Mouse (Mus musculus) MN1 (cell line): Measurements from ENCODE around the gene Ccdc82.
A peak's percentile ranks its signal among the peaks of the same experiment; 100 is the strongest.

Experiments used
- DNase-seq: peaks from one replicate; pipeline ENCODE4 v3.0.0-alpha.2; 2016; ENCODE audit warnings: low spot score

Gene Ccdc82

DNA sequence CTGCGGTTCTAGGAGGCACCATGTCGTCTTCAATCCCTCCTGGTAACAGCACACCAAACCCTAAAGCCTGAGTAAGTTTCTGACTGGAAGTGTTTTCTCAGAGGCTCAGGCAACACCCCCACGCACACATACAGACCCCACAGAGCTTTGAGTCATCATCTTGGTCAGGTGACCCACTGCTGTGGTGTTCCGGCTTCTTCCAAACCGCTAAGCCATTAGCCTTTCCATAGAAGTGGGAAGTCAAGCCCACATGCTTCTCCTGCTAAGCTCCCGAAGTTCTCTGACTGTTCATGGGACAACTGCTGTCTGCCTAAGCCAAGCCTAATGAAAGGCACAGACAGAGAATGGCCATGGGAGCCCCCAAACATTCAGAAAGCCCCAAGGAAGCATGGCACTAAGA, 52.4 kb downstream of the Ccdc82 start:
- DNase-seq = no peak

DNA sequence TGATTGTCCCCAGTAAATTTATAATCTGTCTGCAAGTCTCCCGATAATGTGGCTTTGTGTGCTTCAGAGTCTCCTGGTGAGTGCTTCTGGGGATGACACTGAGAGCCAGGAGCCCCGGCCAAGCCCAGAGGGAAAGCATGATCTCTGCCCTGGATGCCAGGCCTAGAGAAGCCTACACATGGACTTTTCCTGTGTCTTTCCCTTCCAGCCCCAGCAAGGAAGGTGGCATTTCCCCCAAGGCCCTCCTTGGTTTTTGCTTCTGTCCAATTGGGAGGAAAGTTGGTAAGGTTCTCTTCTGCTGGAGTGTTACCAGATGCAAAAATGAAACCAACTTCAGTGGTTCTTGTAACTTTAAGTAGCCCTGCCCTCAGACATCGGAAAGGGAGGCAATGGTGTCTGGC, 53.3 kb downstream of the Ccdc82 start:
- peak; percentile 5 for DNase-seq

DNA sequence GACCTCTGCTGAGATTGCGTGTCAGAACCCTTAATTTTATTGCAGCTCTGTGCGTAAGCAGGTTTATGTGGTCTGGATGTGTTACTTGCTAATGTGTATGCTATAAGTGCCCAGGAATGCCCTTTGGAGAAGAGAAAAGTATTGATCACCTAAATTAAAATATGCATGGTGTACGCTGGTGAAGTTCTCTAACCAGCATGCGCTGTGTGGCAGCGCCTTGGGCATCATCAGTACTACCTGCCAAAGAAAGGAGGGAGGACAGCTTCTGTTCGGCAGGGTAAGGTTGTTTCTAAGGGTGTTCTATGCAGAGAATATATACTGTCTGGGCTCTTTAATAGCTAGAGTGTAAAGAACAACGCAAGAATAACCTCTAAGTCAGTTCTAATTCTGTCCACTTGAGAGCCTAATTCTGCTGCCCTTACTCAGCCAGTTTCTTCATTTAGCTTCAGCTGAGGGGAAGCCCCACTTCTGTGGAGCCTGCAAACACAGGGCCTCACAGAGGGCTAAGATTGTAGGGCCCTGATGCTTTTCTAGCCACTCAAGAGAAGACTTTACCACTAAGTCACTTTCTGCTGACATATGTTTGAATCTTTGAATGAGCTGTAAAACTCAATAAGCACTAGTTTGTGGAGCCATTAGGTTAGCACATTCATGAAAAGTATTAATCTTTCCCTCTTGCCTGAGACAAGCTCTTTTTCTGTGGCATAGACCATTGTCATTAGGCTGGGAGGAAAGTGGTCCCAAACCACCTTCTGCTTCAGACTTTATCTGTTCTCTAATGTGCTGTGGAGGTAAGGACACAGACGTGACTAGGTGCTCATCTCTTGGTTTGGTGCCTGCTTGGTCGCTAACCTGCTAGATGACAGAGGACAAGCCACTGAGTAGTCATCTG, 54.4 kb downstream of the Ccdc82 start:
- no peak for DNase-seq

- no peak for DNase-seq
These were observed 55.5 kb downstream of the Ccdc82 start for GRCm38 (mm10) chr9:13302183-13302825.

DNA sequence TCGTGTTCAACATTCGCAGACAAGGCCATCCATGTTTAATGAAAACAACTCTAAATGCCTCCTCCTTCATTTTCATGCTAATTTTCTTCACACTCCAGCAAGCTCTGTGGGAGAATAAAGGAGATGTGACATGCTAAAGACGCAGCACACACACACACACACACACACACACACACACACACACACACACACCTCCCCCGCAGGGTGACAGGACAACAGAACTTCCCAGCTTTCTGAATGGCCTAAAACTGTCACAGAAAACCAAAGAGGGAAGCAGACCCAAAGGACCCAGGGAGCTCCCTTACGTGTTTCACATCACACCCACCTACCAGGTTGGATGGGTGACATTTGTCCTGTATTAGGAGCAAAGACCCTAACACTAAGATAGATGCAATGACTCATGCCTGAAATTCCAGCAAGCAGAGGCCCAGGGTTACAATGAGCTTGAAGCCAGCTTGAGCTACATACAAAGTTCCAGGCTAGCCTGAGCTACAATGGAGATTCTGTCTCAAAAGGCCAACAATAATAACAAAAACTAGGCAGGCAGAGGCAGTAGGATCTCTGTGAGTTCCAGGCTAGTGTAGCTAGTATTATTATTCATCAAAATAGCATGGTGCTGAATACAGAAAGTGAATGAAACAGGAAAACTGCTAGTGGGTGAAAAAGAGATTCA, 56.5 kb downstream of the Ccdc82 start:
- DNase-seq = no peak

GRCm38 (mm10) chr9:13303976-13304375, 57.2 kb downstream of the Ccdc82 start:
- no peak for DNase-seq

DNA sequence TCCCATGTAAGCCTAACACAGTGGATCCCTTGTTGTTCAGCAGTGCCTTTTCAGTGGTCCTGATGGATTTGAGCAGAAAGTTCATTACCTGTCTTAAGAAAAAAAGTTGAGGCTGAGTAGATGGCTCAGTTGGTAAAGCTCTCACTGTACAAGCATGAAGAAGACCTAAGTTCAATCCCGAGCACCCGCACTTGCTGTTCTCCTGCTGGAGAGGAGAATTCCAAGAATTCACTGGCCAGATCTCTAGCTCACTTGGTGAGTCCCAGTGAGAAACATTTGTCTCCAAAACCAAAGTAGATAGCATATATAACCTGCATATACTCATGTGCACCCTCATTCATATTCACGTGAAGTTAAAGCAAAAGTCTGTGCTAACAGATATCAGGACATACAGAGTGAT, 59.7 kb downstream of the Ccdc82 start:
- no peak for DNase-seq

DNA sequence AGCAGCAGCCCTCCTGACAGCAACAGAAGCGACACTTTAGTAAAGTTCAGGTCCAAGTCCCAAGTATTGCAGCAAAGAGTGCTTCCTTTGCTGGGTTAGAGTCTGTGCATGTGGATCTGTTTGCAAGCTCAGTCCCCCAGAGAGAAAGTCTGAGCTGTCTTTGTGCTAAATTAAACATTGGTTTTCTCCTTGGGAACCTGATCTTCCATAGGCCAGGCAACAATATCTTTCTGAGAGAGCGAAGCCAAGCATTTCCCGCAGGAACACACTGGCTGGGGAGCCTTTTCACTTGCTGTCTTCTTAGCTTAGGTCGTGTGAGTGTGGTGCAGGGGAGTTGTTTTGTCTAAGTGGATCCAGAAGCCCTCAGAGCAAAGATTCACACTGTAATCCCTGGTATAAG, 60.5 kb downstream of the Ccdc82 start:
- DNase-seq = no peak

GRCm38 (mm10) chr9:13308718-13309117, 62.0 kb downstream of the Ccdc82 start:
- DNase-seq = no peak

DNA sequence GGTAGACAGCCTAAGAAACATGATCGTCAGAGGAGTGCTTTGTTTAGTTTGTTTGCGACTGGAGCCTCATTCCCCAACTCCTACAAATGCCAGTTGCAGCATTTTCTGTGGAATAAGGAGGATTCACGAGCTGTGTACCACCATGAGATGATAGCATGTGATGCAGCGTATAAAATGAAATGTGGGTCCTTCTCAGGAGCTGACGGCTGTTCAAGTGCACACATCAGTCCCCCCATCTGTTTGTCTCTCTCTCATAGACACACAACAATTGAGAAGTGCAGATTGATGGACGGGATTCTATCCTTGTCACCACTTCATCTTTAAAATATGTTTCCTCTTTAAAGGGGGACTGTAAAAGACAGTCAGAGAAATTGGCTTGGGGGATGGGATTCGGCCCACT, 63.1 kb downstream of the Ccdc82 start:
- DNase-seq = no peak

DNA sequence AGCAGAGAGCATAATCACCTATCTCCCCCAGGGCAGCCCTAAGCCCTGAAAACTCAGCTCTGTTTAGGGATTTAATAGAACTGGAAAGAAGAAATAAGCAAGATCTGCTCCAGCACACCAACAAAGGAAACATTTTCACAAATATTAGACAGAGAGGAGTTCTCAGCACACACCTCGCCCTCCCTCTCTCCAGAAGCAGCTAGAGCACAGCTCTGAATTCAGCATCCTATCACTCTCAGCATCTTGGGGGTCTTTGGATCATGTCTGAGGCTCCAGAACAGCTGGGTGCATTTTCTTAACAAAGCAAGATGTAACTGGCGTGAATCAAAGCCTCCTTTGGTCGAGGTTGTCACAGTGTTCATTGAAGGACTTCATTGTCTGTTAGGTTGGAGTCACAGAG, 63.5 kb downstream of the Ccdc82 start:
- DNase-seq = no peak

- no peak for DNase-seq
These were observed 64.3 kb downstream of the Ccdc82 start for GRCm38 (mm10) chr9:13311094-13311493.

DNA sequence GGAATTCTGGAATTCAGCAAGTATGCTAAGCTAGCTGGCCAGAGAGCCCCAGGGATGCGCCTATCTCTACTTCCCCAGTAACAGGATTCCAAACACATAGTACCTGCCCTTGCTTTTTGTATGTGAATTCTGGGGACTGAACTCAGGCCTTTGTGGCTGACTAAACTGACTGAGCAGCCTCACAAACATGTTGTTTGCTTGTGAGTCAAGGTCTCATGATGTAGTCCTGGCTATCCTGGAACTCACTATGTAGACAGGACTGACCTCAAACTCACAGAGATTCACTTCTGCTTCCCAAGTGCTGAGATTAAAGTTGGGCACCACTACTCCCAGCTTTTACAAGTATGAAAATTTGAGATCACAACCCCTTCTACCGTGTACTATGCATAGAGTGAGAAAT, 67.2 kb downstream of the Ccdc82 start:
- DNase-seq = no peak

DNA sequence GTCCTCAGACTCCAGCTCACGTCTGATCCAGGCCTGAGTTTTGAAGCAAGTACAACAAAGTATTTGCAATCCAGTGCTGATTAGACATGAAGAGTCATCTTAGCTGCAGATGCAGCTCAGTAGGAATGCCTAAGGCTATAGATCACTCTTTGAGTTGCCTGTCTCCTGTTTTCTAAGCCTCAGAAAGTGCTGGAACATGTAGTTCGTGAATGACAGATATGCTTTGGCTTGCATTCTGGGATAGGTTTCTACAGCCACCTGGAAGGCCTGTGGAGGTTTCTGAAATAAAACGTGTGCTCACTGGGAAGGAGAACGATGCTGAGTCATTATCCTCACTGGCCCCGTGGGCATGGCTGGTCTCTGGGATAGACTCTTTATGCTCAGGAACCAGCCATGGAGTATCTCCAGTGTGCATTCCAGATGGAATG, 67.8 kb downstream of the Ccdc82 start:
- DNase-seq = no peak

GRCm38 (mm10) chr9:13315393-13315792, 68.6 kb downstream of the Ccdc82 start:
- no peak for DNase-seq

GRCm38 (mm10) chr9:13319566-13319965, 72.8 kb downstream of the Ccdc82 start:
- DNase-seq = no peak

- no peak for DNase-seq
These were observed 74.1 kb downstream of the Ccdc82 start for GRCm38 (mm10) chr9:13320800-13321364.

DNA sequence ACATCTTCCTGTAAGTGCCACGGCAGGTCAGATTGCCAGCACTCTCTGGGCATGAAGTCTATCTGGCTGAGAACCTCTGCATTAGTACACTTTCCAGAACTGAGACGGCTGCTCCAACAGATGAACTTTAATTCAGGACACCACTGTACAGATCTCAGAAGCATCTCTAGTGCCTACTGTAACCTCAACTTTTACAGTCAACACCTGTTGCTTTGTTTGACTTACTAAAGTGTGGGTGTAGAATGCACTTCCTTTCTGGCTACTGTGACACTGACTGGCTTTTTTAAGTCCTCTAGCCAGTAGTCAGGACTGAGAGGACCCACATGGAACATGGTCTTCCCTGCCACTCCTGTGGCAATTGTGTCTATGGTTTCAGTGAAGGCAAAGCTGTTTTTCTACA, 76.3 kb downstream of the Ccdc82 start:
- no peak for DNase-seq

DNA sequence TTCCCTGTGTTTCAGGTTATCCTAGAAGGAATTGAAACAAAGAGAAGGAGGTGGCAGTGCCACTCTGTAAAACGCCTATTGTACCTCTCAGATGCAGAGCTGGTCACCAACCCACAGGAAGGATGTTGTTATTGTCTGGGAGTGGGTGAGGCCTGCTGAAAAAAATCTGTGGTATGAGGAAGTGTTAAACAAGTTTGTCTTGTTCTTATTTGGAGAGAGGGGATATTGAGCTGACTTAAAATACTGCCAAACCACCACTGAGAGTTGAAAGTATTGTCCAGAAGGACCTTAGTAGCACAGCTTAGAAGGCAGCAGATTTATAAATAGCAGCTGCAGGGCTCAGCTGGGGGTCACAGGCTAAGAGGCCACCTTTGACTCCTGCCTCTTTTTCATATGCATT, 76.9 kb downstream of the Ccdc82 start:
- DNase-seq = no peak
